Mouse (Mus musculus) testis, adult 2 months (tissue): Measurements from ENCODE around the gene Sectm1b.

Source experiments
- CTCF ChIP-seq: fragments of 200-500 bp; IDR thresholded peaks from 2 replicates; pipeline ENCODE4 v1.5.1; 2012; ENCODE audit warnings: low read depth, mild to moderate bottlenecking, inconsistent platforms, low read length, moderate library complexity; ENCODE audit not compliant: control insufficient read depth, insufficient read depth, insufficient replicate concordance
- POLR2A ChIP-seq: fragments of 200-500 bp; IDR thresholded peaks from 2 replicates; pipeline ENCODE4 v1.6.1; 2012; ENCODE audit warnings: low read depth, mild to moderate bottlenecking, inconsistent platforms, low read length, moderate library complexity; ENCODE audit not compliant: control insufficient read depth

GRCm38 (mm10) chr11:121056536-121057236 is 6.7 kb downstream of the Sectm1b start:
- TF ChIP-seq CTCF (no peak), POLR2A (no peak)
